Mouse (Mus musculus): ENCODE measurements around the gene Hoxc11. TPM values are rescaled to one million over a fixed set of nuclear protein-coding genes. Genes with fewer than 3 reads are reported as not detected.

The Hoxc11 gene
- total RNA-seq, 1 experiment from 2014 or later = not detected

GRCm38 (mm10) chr15:102956906-102957305 lies 2.7 kb downstream of the Hoxc11 start:
- ATAC-seq (replicated peaks in 1 of 2; ENCODE audit: insufficient read depth in 1 of 2, low FRiP score in 2 of 2, low TSS enrichment in 1 of 2, low read depth in 1 of 2, poor library complexity in 2 of 2, severe bottlenecking in 2 of 2) = no peak

DNA sequence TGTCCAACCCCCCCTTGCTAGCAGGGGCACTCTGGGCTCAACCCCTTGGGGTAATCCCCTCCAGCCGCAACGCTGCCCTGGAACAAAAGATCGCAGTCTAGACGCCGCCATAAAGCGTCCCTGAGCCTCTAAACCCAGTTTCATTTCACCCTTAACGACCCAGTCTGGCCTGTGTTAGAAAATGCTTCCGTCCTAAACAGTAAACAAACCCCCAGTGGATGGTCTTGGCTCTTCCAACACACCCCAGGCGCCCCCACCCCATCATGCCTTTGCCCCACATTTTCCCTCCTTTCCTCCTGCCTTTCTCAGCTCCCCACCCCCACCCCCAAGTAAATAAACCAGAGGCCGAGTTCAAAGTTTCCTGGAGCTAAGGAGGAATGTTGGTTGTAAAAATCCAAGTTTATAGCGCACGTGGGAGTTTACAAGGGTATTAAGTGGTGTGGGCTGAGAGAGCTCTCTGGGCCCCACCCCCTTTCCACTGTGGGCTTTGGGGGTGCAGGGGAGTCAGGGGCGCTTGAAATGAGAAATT lies 5.5 kb downstream of the Hoxc11 start:
- ATAC-seq (replicated peaks in 1 of 2; ENCODE audit: insufficient read depth in 1 of 2, low FRiP score in 2 of 2, low TSS enrichment in 1 of 2, low read depth in 1 of 2, poor library complexity in 2 of 2, severe bottlenecking in 2 of 2) = no peak

DNA sequence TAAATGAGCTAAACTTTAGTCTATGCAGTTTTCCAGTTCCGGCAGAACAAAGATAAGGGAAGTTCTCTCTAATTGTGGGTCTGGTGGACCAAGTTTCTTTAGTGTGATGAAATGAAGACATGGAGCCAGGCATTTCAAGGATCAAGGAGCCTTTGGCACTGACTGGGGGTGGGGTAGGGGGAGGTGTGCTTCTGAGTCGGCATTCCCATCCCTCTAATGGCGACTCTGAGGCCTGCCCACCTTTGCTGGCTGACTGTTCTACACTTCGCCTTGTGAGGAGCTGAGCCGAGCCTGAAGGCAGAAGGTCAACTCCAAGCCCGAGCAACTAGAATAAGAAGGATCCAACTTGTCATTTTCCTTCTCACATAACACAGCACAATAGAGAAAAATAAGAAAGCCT lies 7.5 kb downstream of the Hoxc11 start:
- no peak for ATAC-seq (replicated peaks in 1 of 2; ENCODE audit: insufficient read depth in 1 of 2, low FRiP score in 2 of 2, low TSS enrichment in 1 of 2, low read depth in 1 of 2, poor library complexity in 2 of 2, severe bottlenecking in 2 of 2)

GRCm38 (mm10) chr15:102962492-102962891 lies 8.3 kb downstream of the Hoxc11 start:
- no peak for ATAC-seq (replicated peaks in 1 of 2; ENCODE audit: insufficient read depth in 1 of 2, low FRiP score in 2 of 2, low TSS enrichment in 1 of 2, low read depth in 1 of 2, poor library complexity in 2 of 2, severe bottlenecking in 2 of 2)

DNA sequence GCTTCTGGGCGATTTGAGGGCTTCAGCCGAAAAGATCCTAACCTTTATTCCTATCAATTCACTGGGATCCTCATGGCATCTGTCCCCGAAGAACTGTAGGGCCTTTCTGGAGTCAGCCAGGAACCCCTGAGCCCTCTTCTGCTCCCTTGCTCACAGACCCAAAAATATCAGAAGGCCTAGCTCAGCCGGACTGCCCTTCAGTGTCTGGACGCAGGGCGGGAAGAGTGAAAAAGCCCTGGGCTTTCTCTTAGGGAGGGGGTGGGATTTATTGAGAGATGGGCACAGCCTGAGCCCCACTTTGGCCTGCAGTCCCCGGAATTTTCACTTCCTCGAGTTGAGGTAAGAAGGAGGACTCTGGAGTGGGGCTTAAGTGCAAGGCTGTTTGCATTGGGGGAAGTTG lies 9.0 kb downstream of the Hoxc11 start:
- ATAC-seq (replicated peaks in 1 of 2; ENCODE audit: insufficient read depth in 1 of 2, low FRiP score in 2 of 2, low TSS enrichment in 1 of 2, low read depth in 1 of 2, poor library complexity in 2 of 2, severe bottlenecking in 2 of 2) = peak in 1 of 2 experiments; percentile 14; a peak in 1 of 4 replicates

DNA sequence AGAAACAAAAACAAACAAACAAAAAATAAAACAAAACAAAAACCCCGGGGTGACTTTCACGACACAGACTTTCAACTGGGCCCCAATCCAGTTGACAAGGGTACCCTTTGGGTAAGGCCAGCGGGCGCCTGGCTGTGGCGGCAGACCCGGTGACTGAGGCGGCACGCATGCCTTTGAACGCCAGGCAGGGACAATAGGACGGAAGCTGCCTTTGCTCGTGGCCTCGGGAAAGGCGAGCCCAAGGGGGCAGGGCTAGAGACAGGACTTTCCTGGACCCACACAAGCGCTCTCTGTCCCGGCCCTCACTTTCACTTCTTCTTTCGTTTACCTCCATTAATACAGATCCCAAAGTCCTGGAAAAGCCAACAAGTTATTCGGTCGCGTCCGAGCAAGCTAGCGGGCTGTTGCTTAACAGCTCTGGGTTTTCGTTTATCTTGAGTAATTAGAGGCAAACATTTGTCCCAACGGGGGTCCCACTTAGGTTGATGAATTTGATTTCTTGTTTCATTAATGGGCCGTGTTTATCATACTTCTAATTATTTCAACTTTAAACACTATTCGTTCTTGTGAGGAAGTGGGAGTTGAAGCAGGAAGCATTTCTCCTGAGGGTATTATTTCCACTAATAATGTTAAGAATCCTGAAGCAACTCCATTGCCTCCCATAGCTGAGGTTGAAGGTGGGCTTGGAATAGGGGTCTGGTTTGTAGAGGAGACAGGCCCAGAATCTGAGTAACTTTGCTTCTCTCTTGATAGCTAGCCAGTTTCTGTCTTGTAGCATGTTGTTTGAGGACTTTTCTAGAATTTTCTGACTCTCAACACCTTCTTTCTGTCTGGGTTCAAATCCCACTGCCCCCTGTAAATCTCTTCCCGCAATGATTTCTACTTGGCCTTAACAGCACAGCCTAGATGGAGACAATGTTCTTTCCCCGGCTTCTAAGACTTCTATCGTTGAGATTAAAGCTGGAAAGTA lies 9.7 kb downstream of the Hoxc11 start:
- ATAC-seq (replicated peaks in 1 of 2; ENCODE audit: insufficient read depth in 1 of 2, low FRiP score in 2 of 2, low TSS enrichment in 1 of 2, low read depth in 1 of 2, poor library complexity in 2 of 2, severe bottlenecking in 2 of 2) = no peak; a peak in 1 of 4 replicates

DNA sequence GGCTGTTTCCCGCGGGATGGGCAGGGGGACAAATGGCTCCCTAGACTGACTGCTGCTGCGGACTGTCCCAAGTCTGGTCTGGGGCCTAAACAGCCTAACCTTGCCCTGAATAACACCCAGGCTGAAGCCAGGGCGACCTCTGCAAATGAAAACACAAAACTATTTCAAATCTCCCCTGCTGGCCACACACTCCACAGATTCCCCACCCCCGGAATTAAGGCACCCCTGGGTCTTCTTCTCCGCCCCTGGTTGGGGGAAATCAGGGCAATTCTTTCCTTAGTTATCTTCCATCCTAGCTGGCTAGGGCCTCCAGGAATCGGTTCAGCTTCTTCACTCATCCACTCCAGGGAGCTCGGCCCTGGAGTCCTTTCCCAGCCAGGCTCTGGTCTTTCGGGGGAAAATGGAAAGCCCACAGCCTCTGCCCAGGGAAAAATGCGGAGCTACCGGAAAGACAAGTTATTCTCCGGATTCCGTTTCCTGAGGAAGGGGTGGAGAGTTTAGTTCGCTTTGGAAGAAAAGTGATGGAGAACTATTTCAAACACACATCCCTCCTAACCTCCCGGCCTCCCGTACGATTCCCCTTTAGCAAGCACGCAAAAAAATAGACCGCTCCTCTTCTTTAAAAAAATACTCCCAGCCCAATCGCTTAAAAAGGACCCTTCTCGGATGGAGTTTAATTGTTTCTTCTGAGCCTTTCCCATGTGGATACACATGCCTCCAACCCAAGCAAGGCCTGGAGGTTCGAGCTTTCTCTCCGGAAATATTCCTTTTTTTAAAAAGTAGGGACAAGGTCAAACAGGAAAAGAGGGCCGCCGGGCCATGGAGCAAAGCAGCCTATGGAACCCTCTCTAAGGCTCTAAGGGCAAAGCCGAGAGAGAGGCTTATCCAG lies 11.0 kb downstream of the Hoxc11 start:
- no peak for ATAC-seq (replicated peaks in 1 of 2; ENCODE audit: insufficient read depth in 1 of 2, low FRiP score in 2 of 2, low TSS enrichment in 1 of 2, low read depth in 1 of 2, poor library complexity in 2 of 2, severe bottlenecking in 2 of 2)

DNA sequence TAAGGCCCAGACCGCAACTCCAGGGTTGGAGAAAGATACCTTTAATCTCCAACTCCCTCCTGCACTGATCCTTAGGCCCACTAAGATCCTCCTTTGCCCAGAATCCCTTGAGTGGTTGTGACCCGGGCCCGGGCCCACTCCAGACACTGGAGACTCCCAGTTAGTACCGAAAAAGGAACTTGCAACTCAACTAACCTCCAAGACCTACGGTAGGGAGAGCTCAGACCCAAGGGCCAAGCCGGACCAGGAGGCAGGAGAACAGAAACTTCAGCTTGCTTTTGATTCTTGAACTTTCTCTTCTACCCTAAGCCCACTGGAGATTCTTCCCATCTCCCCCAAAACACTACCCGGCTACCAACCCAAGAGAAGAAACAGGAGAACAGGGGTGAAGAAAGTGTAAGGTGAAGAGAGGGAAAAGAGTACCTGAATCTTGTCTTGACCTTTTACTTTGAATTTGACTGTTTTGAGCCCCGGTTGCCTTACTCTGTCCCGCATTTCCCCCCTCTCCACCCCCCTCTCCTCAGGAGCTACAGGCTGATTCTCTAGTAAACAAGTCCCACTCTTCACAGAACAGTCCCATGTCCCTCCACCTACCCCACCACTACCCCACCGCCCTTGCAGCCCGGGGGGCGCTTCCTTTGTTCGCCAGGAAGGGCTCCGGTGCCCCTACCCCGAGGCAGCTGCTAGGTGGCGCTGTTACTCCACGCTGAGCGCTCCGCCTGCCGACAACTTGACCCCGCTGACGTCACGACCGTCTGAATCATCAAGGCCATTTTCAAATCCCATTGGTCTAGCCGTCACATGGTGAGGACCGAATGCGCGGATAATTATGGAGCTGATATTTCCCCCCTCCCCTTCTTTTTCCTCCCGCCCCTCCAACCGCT lies 11.9 kb downstream of the Hoxc11 start:
- ATAC-seq (replicated peaks in 1 of 2; ENCODE audit: insufficient read depth in 1 of 2, low FRiP score in 2 of 2, low TSS enrichment in 1 of 2, low read depth in 1 of 2, poor library complexity in 2 of 2, severe bottlenecking in 2 of 2) = 0 out of 4 replicates have a peak, but pooled peaks have one; percentile 19 to 43

DNA sequence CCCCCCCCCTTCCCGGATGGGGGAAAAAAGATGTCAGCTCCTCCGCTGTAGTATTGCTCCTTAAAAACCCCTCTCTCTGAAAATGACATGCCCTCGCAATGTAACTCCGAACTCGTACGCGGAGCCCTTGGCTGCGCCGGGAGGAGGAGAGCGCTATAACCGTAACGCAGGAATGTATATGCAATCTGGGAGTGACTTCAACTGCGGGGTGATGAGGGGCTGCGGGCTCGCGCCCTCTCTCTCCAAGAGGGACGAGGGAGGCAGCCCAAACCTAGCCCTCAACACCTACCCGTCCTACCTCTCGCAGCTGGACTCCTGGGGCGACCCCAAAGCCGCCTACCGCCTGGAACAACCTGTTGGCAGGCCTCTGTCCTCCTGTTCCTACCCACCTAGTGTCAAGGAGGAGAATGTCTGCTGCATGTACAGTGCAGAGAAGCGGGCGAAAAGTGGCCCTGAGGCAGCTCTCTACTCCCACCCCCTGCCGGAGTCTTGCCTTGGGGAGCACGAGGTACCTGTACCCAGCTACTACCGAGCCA lies 12.6 kb downstream of the Hoxc11 start, which contains the start of gene Hoxc10:
Hoxc10 (plus strand) TSS at position 21 of the 536 bp plus-strand sequence.
- ATAC-seq (replicated peaks in 1 of 2; ENCODE audit: insufficient read depth in 1 of 2, low FRiP score in 2 of 2, low TSS enrichment in 1 of 2, low read depth in 1 of 2, poor library complexity in 2 of 2, severe bottlenecking in 2 of 2) = no peak

DNA sequence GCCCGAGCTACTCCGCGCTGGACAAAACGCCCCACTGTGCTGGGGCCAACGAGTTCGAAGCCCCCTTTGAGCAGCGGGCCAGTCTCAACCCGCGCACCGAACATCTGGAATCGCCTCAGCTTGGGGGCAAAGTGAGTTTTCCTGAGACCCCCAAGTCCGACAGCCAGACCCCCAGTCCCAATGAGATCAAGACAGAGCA lies 13.0 kb downstream of the Hoxc11 start, which contains the start of gene Hoxc5:
Hoxc5 (plus strand) TSS at position 132 of the 199 bp plus-strand sequence.
- ATAC-seq (replicated peaks in 1 of 2; ENCODE audit: insufficient read depth in 1 of 2, low FRiP score in 2 of 2, low TSS enrichment in 1 of 2, low read depth in 1 of 2, poor library complexity in 2 of 2, severe bottlenecking in 2 of 2) = no peak

GRCm38 (mm10) chr15:102967511-102968397 lies 13.5 kb downstream of the Hoxc11 start:
- ATAC-seq (replicated peaks in 1 of 2; ENCODE audit: insufficient read depth in 1 of 2, low FRiP score in 2 of 2, low TSS enrichment in 1 of 2, low read depth in 1 of 2, poor library complexity in 2 of 2, severe bottlenecking in 2 of 2) = no peak

GRCm38 (mm10) chr15:102969296-102969695 lies 15.1 kb downstream of the Hoxc11 start:
- no peak for ATAC-seq (replicated peaks in 1 of 2; ENCODE audit: insufficient read depth in 1 of 2, low FRiP score in 2 of 2, low TSS enrichment in 1 of 2, low read depth in 1 of 2, poor library complexity in 2 of 2, severe bottlenecking in 2 of 2)

DNA sequence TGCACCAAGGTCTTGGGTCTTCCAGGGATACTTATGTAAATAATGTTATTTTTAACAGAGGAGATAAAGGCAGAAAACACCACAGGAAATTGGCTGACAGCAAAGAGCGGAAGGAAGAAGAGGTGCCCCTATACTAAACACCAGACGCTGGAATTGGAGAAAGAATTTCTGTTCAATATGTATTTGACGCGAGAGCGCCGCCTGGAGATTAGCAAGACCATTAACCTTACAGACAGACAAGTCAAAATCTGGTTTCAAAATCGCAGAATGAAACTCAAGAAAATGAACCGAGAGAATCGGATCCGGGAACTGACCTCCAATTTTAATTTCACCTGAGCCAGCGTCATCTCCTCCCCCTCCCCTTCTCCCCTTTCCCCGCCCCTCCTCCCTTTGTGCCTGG lies 16.5 kb downstream of the Hoxc11 start:
- ATAC-seq (replicated peaks in 1 of 2; ENCODE audit: insufficient read depth in 1 of 2, low FRiP score in 2 of 2, low TSS enrichment in 1 of 2, low read depth in 1 of 2, poor library complexity in 2 of 2, severe bottlenecking in 2 of 2) = no peak

- ATAC-seq (replicated peaks in 1 of 2; ENCODE audit: insufficient read depth in 1 of 2, low FRiP score in 2 of 2, low TSS enrichment in 1 of 2, low read depth in 1 of 2, poor library complexity in 2 of 2, severe bottlenecking in 2 of 2) = no peak
These were observed 18.0 kb downstream of the Hoxc11 start for GRCm38 (mm10) chr15:102972254-102972653.

- ATAC-seq (replicated peaks in 1 of 2; ENCODE audit: insufficient read depth in 1 of 2, low FRiP score in 2 of 2, low TSS enrichment in 1 of 2, low read depth in 1 of 2, poor library complexity in 2 of 2, severe bottlenecking in 2 of 2) = no peak
These were observed 18.5 kb downstream of the Hoxc11 start for GRCm38 (mm10) chr15:102972753-102973152.

- no peak for ATAC-seq (replicated peaks in 1 of 2; ENCODE audit: insufficient read depth in 1 of 2, low FRiP score in 2 of 2, low TSS enrichment in 1 of 2, low read depth in 1 of 2, poor library complexity in 2 of 2, severe bottlenecking in 2 of 2)
These were observed 20.8 kb downstream of the Hoxc11 start for GRCm38 (mm10) chr15:102975034-102975433.

All from hematopoietic stem cell, adult 5-6 weeks (primary cell).